Comparison of ENCODE assay signal across 8 mouse cellular contexts in the genomic region with DNA sequence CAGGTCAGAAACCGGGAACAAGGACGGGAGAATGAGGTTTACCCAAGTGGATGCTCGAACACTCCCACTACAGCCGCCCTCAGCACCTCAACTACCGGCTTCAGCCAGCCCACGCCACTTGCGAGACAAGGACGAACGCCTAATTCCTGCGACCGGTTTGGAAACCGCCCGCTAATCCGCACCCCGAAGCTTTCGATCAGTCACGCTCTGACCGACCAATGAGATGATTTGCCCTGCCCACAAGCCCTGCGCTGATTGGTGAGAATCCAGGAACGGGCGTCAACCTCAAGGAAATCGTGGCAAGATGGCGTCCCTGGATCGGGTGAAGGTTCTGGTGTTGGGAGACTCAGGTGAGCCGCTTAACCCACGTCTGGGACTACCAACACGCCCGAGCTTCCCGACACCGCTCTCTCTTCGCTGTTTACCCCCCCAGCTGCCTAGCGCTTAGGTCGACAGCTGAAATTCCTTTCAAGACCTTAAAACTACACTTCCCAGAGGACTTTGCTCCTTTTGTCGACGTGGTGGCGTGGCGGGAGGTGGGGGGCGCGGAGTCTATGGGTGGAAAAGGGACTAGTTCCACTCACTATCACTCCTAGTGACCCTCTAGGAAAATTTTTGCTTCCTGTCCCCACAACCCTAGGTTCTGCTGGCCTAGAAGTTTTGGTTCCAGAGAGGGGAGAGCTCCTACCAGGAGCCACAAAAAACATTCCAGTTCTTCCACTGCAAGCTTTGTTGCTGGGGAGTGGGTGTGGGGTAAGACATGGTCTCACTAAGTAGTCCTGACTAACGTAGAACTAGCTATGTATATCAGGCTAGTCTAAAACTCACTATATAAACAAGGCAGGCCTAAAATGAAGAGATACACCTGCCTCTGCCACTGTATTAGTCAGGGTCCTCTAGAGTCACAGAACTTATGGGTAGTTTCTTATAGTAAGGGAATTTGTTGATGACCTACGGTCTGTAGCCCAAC. TPM values are rescaled to one million over a fixed set of nuclear protein-coding genes. Genes with fewer than 3 reads are reported as not detected.
DNase-seq lines count a peak whose midpoint lies in the region; ATAC-seq and TF ChIP-seq lines count a peak whose summit lies in the region.

A gene (minus strand): TSS at position 179 of the 970 bp plus-strand sequence.
A gene (plus strand): TSS at position 275 of the 970 bp plus-strand sequence.

- intact Hi-C loops in gastrocnemius, adult 2 months (cut with DNase I), result loop anchor here (5.0 kb wide), 1 partner anchor 112 kb away; a partner anchor contains a TSS
- intact Hi-C loops in left cerebral cortex, adult 2 months (cut with DNase I), result loop anchor here (1.0 to 5.0 kb wide), 4 partner anchors 45 to 142 kb away; a partner anchor contains a TSS

- no peaks in the 10 kb centered on the region for H3K27me3 ChIP-seq in hindbrain, postnatal 0 days (ENCODE audit: insufficient read depth, low read length)

- no peaks in the 10 kb centered on the region for H3K9me3 ChIP-seq in hindbrain, postnatal 0 days (ENCODE audit: low read length)

- 2% methylated on average over 41 of the region's 41 CpGs for WGBS in hindbrain, postnatal 0 days

- peak; percentile 99 for DNase-seq in ZHBTc4 (ENCODE audit: low read depth, low spot score)
- peak; percentile 98 for DNase-seq in gastrocnemius, adult 2 months
- DNase-seq in hindbrain, postnatal 0 days (ENCODE audit: low spot score), result peak; percentile 99
- peak; percentile 97 for DNase-seq in left cerebral cortex, adult 2 months (ENCODE audit: extremely low spot score in 1 of 2, low spot score in 2 of 2)
- peak; percentile 99 for DNase-seq in right cerebral cortex, adult 2 months (ENCODE audit: low spot score in 2 of 2)
- DNase-seq in urinary bladder, postnatal 14 days (ENCODE audit: low spot score), result peak; percentile 97

- ATAC-seq in common myeloid progenitor, adult 5-6 weeks (replicated peaks; ENCODE audit: low read depth, poor library complexity, severe bottlenecking), result peak; percentile 97
- ATAC-seq in hindbrain, postnatal 0 days, result peak; percentile 100
- peak; percentile 96 for ATAC-seq in megakaryocyte, adult 5-6 weeks (ENCODE audit: poor library complexity, severe bottlenecking)

- no peak for TF ChIP-seq CTCF in gastrocnemius, adult 2 months (IDR thresholded peaks at IDR 0.05)
- peak; percentile 35 for TF ChIP-seq CTCF in hindbrain, postnatal 0 days (IDR thresholded peaks at IDR 0.05; ENCODE audit: low read depth)
- no peak; the same call in 1 of the 2 replicates for TF ChIP-seq CTCF in left cerebral cortex, adult 2 months (IDR thresholded peaks at IDR 0.05)

- H3K27ac ChIP-seq in gastrocnemius, adult 2 months, result peak within 1 kb of the TSS; percentile 100
- H3K27ac ChIP-seq in hindbrain, postnatal 0 days, result peak within 1 kb of the TSS; percentile 94
- H3K27ac ChIP-seq in left cerebral cortex, adult 2 months, result peak within 1 kb of the TSS; percentile 100

- peaks cover 7% of the 10 kb centered on the region; the same call in 1 of the 2 replicates for H3K36me3 ChIP-seq in hindbrain, postnatal 0 days (ENCODE audit: insufficient read depth, low read length)

- peak within 1 kb of the TSS; percentile 86 for H3K4me3 ChIP-seq in gastrocnemius, adult 2 months
- H3K4me3 ChIP-seq in hindbrain, postnatal 0 days (ENCODE audit: low read length), result peak within 1 kb of the TSS; percentile 80
- peak within 1 kb of the TSS; percentile 89 for H3K4me3 ChIP-seq in left cerebral cortex, adult 2 months

- H3K4me1 ChIP-seq in hindbrain, postnatal 0 days (ENCODE audit: insufficient read depth, low read length), result peaks cover 8% of the 10 kb centered on the region; the same call in 1 of the 2 replicates

- H3K9ac ChIP-seq in hindbrain, postnatal 0 days (replicated peaks; ENCODE audit: low read length), result peak within 1 kb of the TSS; percentile 92

- H3K4me2 ChIP-seq in hindbrain, postnatal 0 days (ENCODE audit: low read depth, low read length), result peak within 1 kb of the TSS; percentile 88

RNA-seq across cellular contexts. Expression of the first gene that starts in this region (rescaled TPM):
- 16.5 and 26.9 TPM in 2 replicates for total RNA-seq in common myeloid progenitor, adult 5-6 weeks (2017)
- 10 to 100 TPM in 1 of 2 experiments, 1 to 10 TPM in 1; 9.0 to 10.2 TPM for total RNA-seq in gastrocnemius, adult 2 months (2021)
- 18.9 and 21.7 TPM in 2 replicates for total RNA-seq in hindbrain, postnatal 0 days (2014; rRNA removed)
- polyA plus RNA-seq in hindbrain, postnatal 0 days (2015; fragmentation: Nextera tagmentation; extraction: Ambion mirVana), result 21.4 and 21.6 TPM in 2 replicates
- total RNA-seq in left cerebral cortex, adult 2 months (2021), result 10 to 100 TPM; 13.7 to 15.4 TPM
- total RNA-seq in megakaryocyte, adult 5-6 weeks (2015), result 7.3 and 10.2 TPM in 2 replicates
- 14.4 and 14.6 TPM in 2 replicates for total RNA-seq in megakaryocyte, adult 5-6 weeks (2017)

RNA-seq across cellular contexts. Expression of the second gene that starts in this region (rescaled TPM):
- total RNA-seq in common myeloid progenitor, adult 5-6 weeks (2017), result 11.0 and 11.5 TPM in 2 replicates
- total RNA-seq in gastrocnemius, adult 2 months (2021), result 1 to 10 TPM; 5.4 to 8.5 TPM
- total RNA-seq in hindbrain, postnatal 0 days (2014; rRNA removed), result 6.8 and 17.9 TPM in 2 replicates
- polyA plus RNA-seq in hindbrain, postnatal 0 days (2015; fragmentation: Nextera tagmentation; extraction: Ambion mirVana), result 13.1 and 13.8 TPM in 2 replicates
- total RNA-seq in left cerebral cortex, adult 2 months (2021), result 10 to 100 TPM in 1 of 2 experiments, 1 to 10 TPM in 1; 7.3 to 10.5 TPM
- 9.6 and 12.2 TPM in 2 replicates for total RNA-seq in megakaryocyte, adult 5-6 weeks (2015)
- 5.6 and 7.4 TPM in 2 replicates for total RNA-seq in megakaryocyte, adult 5-6 weeks (2017)

Comparison
In these comparisons a context has a peak if more than half of its experiments do, and no peak if none do; other contexts are left out.
1. Peak in every context shown above with its lines: DNase-seq, ATAC-seq, H3K4me3 ChIP-seq and H3K27ac ChIP-seq.